Mouse (Mus musculus) spleen, postnatal 14 days (tissue): ENCODE measurements around the gene Gtf2a2.

Experiments used
- DNase-seq, 2 experiments: peaks; one replicate each; pipeline ENCODE4 v3.0.0; 2021 to 2022; ENCODE audit warnings: low spot score in 2 of 2

Gtf2a2 gene

GRCm38 (mm10) chr9:70053411-70053810 lies 41.1 kb downstream of the Gtf2a2 start:
- no peak for DNase-seq

DNA sequence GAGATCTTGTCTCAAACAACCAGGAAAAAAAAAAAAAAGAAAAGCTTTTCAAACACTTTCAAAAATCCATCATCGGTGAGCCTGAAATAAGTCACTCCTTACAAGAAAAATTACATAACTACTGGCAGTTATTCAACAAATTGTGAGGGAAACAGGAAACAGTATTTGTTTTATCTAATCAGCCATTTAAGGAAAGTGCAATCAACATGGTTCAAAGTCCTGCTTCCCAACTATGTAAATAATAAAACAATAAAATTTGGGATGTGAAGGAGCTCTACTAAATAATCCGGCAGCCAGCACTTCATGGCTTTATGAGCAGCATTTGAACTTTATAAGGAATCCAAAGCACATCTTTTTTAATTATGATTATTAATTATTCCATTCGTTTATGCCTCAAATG lies 49.7 kb downstream of the Gtf2a2 start:
- no peak for DNase-seq

DNA sequence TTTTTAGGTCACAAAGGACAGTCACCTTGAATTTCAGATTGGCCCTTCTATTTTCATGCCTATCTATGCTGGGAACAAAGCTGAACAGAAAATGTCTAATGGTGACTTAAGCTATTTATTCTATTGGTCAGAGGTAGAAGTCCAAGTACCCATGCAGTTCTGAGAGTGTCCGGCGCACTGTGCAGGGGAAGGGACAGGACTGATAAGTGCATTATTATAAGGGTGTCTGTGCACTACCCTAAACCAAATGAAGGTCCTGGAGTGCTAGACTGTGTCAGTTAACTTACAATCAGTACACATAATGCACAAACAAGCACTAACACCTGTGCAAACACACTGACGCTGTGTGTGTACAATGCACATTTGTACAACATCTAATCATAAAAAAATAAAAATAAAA lies 55.1 kb downstream of the Gtf2a2 start:
- no peak for DNase-seq

GRCm38 (mm10) chr9:70069961-70070435 lies 57.6 kb downstream of the Gtf2a2 start:
- DNase-seq = no peak

- DNase-seq = no peak
Measured at GRCm38 (mm10) chr9:70072387-70072786, 60.0 kb downstream of the Gtf2a2 start.
